Mouse (Mus musculus): ENCODE data around the gene Atg16l1. TPM values are rescaled to one million over a fixed set of nuclear protein-coding genes. Genes with fewer than 3 reads are reported as not detected.
"Not testable (repeated sequence)": the region's sequence is repeated elsewhere in the genome, so short reads cannot be mapped to it uniquely, and the experiment has no call there.

Gene Atg16l1
- polyA plus RNA-seq, 1 experiment = 16.2 TPM

- 87% methylated on average over 1 of the region's 1 CpGs for WGBS
Observed at GRCm38 (mm10) chr1:87827476-87827875, 71.8 kb downstream of the Atg16l1 start.

DNA sequence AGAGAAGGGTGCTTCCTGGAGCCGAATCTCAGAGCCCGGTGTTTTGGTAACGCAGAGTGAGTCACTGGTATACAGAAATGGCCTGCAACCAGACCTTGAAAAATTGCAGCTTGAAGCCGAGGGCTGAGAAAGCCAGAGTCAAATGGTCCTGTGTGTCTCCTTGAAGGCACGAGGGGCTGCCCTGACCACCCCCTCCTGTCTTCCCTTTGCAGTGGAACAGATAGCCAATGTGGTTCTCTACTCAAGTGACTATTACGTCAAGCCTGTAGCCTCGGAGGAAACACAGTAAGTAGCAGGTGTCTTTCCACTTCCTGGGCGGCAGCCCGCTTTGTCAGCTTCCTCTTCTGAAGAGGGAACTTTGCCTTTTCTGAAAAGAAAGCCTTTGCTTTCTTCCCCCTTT, 72.5 kb downstream of the Atg16l1 start:
- WGBS = 62% methylated on average over 9 of the region's 9 CpGs
- DNase-seq (ENCODE audit: low read depth, low spot score) = no peak

More at GRCm38 (mm10) chr1:87827476-87827875, 71.8 kb downstream of the Atg16l1 start:
- DNase-seq (ENCODE audit: low read depth, low spot score) = not testable (repeated sequence)

- 45% methylated on average over 7 of the region's 7 CpGs for WGBS
- DNase-seq (ENCODE audit: low read depth, low spot score) = no peak
Observed at GRCm38 (mm10) chr1:87828926-87829580, 73.4 kb downstream of the Atg16l1 start.

GRCm38 (mm10) chr1:87829621-87830211, 74.0 kb downstream of the Atg16l1 start:
- 52% methylated on average over 6 of the region's 6 CpGs for WGBS
- DNase-seq (ENCODE audit: low read depth, low spot score) = no peak

- DNase-seq (ENCODE audit: low read depth, low spot score) = no peak
- WGBS = 76% methylated on average over 1 of the region's 1 CpGs
Observed at GRCm38 (mm10) chr1:87836453-87836852, 80.8 kb downstream of the Atg16l1 start.

GRCm38 (mm10) chr1:87837018-87837417, 81.3 kb downstream of the Atg16l1 start:
- no peak for DNase-seq (ENCODE audit: low read depth, low spot score)
- WGBS = 72% methylated on average over 5 of the region's 5 CpGs

GRCm38 (mm10) chr1:87840411-87841208, 84.9 kb downstream of the Atg16l1 start:
- 45% methylated on average over 11 of the region's 11 CpGs for WGBS
- DNase-seq (ENCODE audit: low read depth, low spot score) = no peak

Other genes with a start within 250 kb of the Atg16l1 start
- gene Neu2, start 246.0 kb upstream of the Atg16l1 start, polyA plus RNA-seq (2012; rRNA removed) = 2.1 and 2.3 TPM in 2 replicates
- 16.7 and 21.0 TPM in 2 replicates for gene Ngef, start 182.0 kb upstream of the Atg16l1 start, polyA plus RNA-seq (2012; rRNA removed)
- 21.1 and 31.7 TPM in 2 replicates for gene Inpp5d, start 135.6 kb upstream of the Atg16l1 start, polyA plus RNA-seq (2012; rRNA removed)
- 0.16 and 0.45 TPM in 2 replicates for gene Sag, start 47.8 kb downstream of the Atg16l1 start, polyA plus RNA-seq (2012; rRNA removed)
- 55.4 and 69.7 TPM in 2 replicates for gene Dgkd, start 97.4 kb downstream of the Atg16l1 start, polyA plus RNA-seq (2012; rRNA removed)

All from large intestine, adult 2 months (tissue).